Mouse (Mus musculus) B cell, adult 62 days (primary cell): ENCODE measurements around the gene 1700123O20Rik. TPM values are rescaled to one million over a fixed set of nuclear protein-coding genes. Genes with fewer than 3 reads are reported as not detected.

ENCODE experiments used
- total RNA-seq: library from RNA; stranded (reverse); gene quantifications from 4 replicates; pipeline ENCODE4 v1.2.4, GENCODE M21; 2023

1700123O20Rik gene
- 28.7 to 31.2 TPM (median 29.6 TPM) in 4 replicates for total RNA-seq

GRCm38 (mm10) chr14:54686063-54686521 is at the start of gene 1700123O20Rik:
1700123O20Rik (plus strand) TSS chr14:54686216.

GRCm38 (mm10) chr14:54640946-54641304 is 45.1 kb upstream of the 1700123O20Rik start, which contains the start of gene Gm17606:
Gm17606 (plus strand) TSS chr14:54640952.

GRCm38 (mm10) chr14:54641305-54641969 is 44.6 kb upstream of the 1700123O20Rik start, which contains the start of gene Cdh24:
Cdh24 (minus strand) TSS chr14:54641364.

GRCm38 (mm10) chr14:54686522-54687143 is 617 bp downstream of the 1700123O20Rik start, which contains the start of gene Acin1:
Acin1 (minus strand) TSS chr14:54686931.

GRCm38 (mm10) chr14:54698733-54699132 is 12.7 kb downstream of the 1700123O20Rik start, which contains the start of gene Gm29776:
Gm29776 (minus strand) TSS chr14:54698833.

GRCm38 (mm10) chr14:54712074-54712473 is 26.1 kb downstream of the 1700123O20Rik start, which contains the start of gene Cebpe:
Cebpe (minus strand) TSS chr14:54712174.

Other genes starting within 250 kb of the 1700123O20Rik start
- gene Lrp10, start 222.1 kb upstream of the 1700123O20Rik start, total RNA-seq = 174 to 205 TPM (median 187 TPM) in 4 replicates
- gene Rem2, start 210.1 kb upstream of the 1700123O20Rik start, total RNA-seq = 0.63 to 3.1 TPM (median 1.5 TPM) in 4 replicates
- 29.1 to 35.7 TPM (median 32.6 TPM) in 4 replicates for gene Prmt5, start 168.7 kb upstream of the 1700123O20Rik start, total RNA-seq
- gene Haus4, start 131.6 kb upstream of the 1700123O20Rik start, total RNA-seq = 10.3 to 17.1 TPM (median 11.5 TPM) in 4 replicates
- gene Ajuba, start 108.7 kb upstream of the 1700123O20Rik start, total RNA-seq = 0.17 to 0.22 TPM in 2 of 4 replicates, not detected in the others
- gene 4931414P19Rik, start 80.2 kb upstream of the 1700123O20Rik start, total RNA-seq = 4.6 to 9.6 TPM (median 5.2 TPM) in 4 replicates
- gene Psmb5, start 68.2 kb upstream of the 1700123O20Rik start, total RNA-seq = 50.0 to 57.9 TPM (median 52.8 TPM) in 4 replicates
- not detected in 4 replicates for gene Psmb11, start 64.8 kb upstream of the 1700123O20Rik start, total RNA-seq
- not detected in 4 replicates for gene Gm17606, start 45.3 kb upstream of the 1700123O20Rik start, total RNA-seq
- 2.9 to 5.7 TPM (median 3.5 TPM) in 4 replicates for gene Cdh24, start 44.9 kb upstream of the 1700123O20Rik start, total RNA-seq
- 517 to 556 TPM (median 537 TPM) in 4 replicates for gene Acin1, start 715 bp downstream of the 1700123O20Rik start, total RNA-seq
- gene Gm29776, start 12.6 kb downstream of the 1700123O20Rik start, total RNA-seq = not detected in 4 replicates
- gene Cebpe, start 26.0 kb downstream of the 1700123O20Rik start, total RNA-seq = not detected in 4 replicates
- gene Slc7a8, start 95.7 kb downstream of the 1700123O20Rik start, total RNA-seq = 0.23 to 0.75 TPM (median 0.39 TPM) in 4 replicates
- gene Rnf212b, start 127.9 kb downstream of the 1700123O20Rik start, total RNA-seq = not detected in 4 replicates
- gene Homez, start 184.7 kb downstream of the 1700123O20Rik start, total RNA-seq = 5.8 to 12.1 TPM (median 7.2 TPM) in 4 replicates
- 1.5 to 4.7 TPM (median 2.8 TPM) in 4 replicates for gene Ppp1r3e, start 191.3 kb downstream of the 1700123O20Rik start, total RNA-seq
- gene Bcl2l2, start 197.2 kb downstream of the 1700123O20Rik start, total RNA-seq = 7.9 to 12.7 TPM (median 9.6 TPM) in 4 replicates
- 2.0 to 2.7 TPM in 2 of 4 replicates, not detected in the others for gene Gm20521, start 197.2 kb downstream of the 1700123O20Rik start, total RNA-seq
- 271 to 284 TPM (median 277 TPM) in 4 replicates for gene Pabpn1, start 206.3 kb downstream of the 1700123O20Rik start, total RNA-seq
- 2.2 to 5.5 TPM (median 3.5 TPM) in 4 replicates for gene Slc22a17, start 226.9 kb downstream of the 1700123O20Rik start, total RNA-seq
- not detected in 4 replicates for gene Efs, start 239.9 kb downstream of the 1700123O20Rik start, total RNA-seq
- not detected in 4 replicates for gene Il25, start 246.5 kb downstream of the 1700123O20Rik start, total RNA-seq